Mouse (Mus musculus): ENCODE measurements at regions not wholly inside any gene's neighbourhood (a gene's known extent, or its start where the extent isn't known, plus 50 kb on each side); places are given as distances from the start of the nearest gene placed in this dataset.

DNA sequence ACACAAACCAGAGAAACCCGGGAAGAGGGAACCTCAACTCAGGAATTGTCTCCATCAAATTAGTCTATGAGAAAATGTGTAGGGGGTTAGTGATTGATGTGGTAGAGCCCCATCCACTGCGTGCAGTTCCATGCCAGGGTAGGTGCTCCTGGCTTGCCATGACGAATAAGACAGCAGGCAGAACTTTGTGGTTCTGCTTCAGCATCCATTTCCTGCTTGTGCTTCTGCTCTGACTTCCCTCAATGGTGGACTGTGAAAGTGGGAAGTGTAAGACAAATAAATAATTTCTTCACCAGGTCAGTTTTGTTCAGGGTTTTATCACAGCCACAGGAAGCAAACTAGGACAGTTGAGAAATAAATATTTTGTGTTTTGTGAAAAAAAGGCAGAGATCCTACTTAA, 150.9 kb upstream of the Pdcd1 start:
- Histone ChIP-seq H3K9ac (ENCODE audit: low read depth, low read length) (no peak overlapping the region), H3K4me3 (ENCODE audit: low read depth, low read length) (no peak overlapping the region), H3K4me2 (replicated peaks; ENCODE audit: low read depth) (no peak overlapping the region), H3K36me3 (ENCODE audit: control insufficient read depth, insufficient read depth) (no peaks in the 10 kb centered on the region), H3K4me1 (replicated peaks; ENCODE audit: control insufficient read depth, insufficient read depth, low read length) (no peaks in the 10 kb centered on the region), H3K27ac (ENCODE audit: low read depth, low read length) (no peak overlapping the region), H3K27me3 (replicated peaks; ENCODE audit: control insufficient read depth, insufficient read depth, low read length) (no peaks in the 10 kb centered on the region), H3K9me3 (ENCODE audit: control insufficient read depth) (no peaks in the 10 kb centered on the region)
- 73% methylated on average over 3 of the region's 3 CpGs for WGBS
- ATAC-seq: no peak
- no peak for TF ChIP-seq CTCF (IDR thresholded peaks at IDR 0.05; ENCODE audit: low read depth)

GRCm38 (mm10) chr1:94183876-94184275, 131.5 kb upstream of the Pdcd1 start:
- H3K9me3 ChIP-seq (ENCODE audit: control insufficient read depth): no peaks in the 10 kb centered on the region
- ATAC-seq: no peak
- no peak overlapping the region for H3K9ac ChIP-seq (ENCODE audit: low read depth, low read length)
- H3K4me2 ChIP-seq (replicated peaks; ENCODE audit: low read depth): no peak overlapping the region
- H3K27ac ChIP-seq (ENCODE audit: low read depth, low read length): no peak overlapping the region
- H3K36me3 ChIP-seq (ENCODE audit: control insufficient read depth, insufficient read depth): no peaks in the 10 kb centered on the region
- WGBS: 78% methylated on average over 2 of the region's 2 CpGs
- no peak for TF ChIP-seq CTCF (IDR thresholded peaks at IDR 0.05; ENCODE audit: low read depth)
- H3K4me3 ChIP-seq (ENCODE audit: low read depth, low read length): no peak overlapping the region
- H3K27me3 ChIP-seq (replicated peaks; ENCODE audit: control insufficient read depth, insufficient read depth, low read length): no peaks in the 10 kb centered on the region
- no peaks in the 10 kb centered on the region for H3K4me1 ChIP-seq (replicated peaks; ENCODE audit: control insufficient read depth, insufficient read depth, low read length)

GRCm38 (mm10) chr1:94149958-94150357, 97.6 kb upstream of the Pdcd1 start:
- no peak for ATAC-seq
- 84% methylated on average over 4 of the region's 4 CpGs for WGBS
- TF ChIP-seq CTCF (IDR thresholded peaks at IDR 0.05; ENCODE audit: low read depth): no peak

DNA sequence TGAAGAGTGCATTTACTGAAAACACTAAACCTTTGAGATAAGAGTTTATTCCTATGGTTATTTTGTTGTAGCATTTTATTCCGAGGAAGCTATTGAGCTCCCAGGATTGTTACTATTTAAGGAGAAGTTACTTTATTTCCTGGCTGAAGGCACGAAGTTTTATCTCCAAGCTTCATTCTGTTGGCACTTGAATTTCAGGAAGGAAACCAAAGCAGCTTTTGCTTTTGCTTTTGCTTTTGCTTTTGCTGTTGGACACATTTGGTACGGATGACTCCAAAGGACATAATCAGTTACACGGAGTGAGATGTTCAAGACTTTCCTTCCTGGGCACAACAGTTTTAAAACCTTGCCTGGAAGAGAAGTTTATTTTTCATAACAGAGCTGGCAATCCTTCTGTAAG, 94.7 kb upstream of the Pdcd1 start:
- no peak for TF ChIP-seq CTCF (IDR thresholded peaks at IDR 0.05; ENCODE audit: low read depth)
- no peak for ATAC-seq
- 67% methylated on average over 4 of the region's 4 CpGs for WGBS

More at GRCm38 (mm10) chr1:94149958-94150357, 97.6 kb upstream of the Pdcd1 start:
- H3K4me3 ChIP-seq (ENCODE audit: low read depth, low read length): no peak overlapping the region
- no peak overlapping the region for H3K9ac ChIP-seq (ENCODE audit: low read depth, low read length)
- H3K4me2 ChIP-seq (replicated peaks; ENCODE audit: low read depth): no peak overlapping the region
- H3K27ac ChIP-seq (ENCODE audit: low read depth, low read length): no peak overlapping the region
- H3K9me3 ChIP-seq (ENCODE audit: control insufficient read depth): no peaks in the 10 kb centered on the region
- no peaks in the 10 kb centered on the region for H3K27me3 ChIP-seq (replicated peaks; ENCODE audit: control insufficient read depth, insufficient read depth, low read length)
- H3K4me1 ChIP-seq (replicated peaks; ENCODE audit: control insufficient read depth, insufficient read depth, low read length): no peaks in the 10 kb centered on the region
- no peaks in the 10 kb centered on the region for H3K36me3 ChIP-seq (ENCODE audit: control insufficient read depth, insufficient read depth)

DNA sequence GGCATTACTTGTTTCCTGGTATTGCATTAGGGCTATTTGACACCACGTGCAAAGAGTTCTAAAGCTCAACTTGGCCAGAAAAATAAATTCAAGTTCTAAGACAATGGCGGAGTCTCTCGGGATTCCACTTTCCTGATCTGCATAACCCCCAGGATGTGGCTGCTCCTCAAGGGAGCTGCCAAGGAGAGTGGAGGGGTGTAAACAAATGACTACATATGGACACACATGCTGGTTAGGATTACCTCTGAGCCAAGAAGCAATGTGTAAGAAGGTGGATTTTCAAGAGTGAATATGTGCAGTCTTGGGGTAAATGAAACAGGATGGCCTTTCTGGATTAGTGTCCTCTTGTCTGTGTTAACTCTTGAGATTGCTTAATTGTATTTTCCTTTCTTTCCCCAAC, 88.2 kb upstream of the Pdcd1 start:
- Histone ChIP-seq H3K4me1 (replicated peaks; ENCODE audit: control insufficient read depth, insufficient read depth, low read length) (no peaks in the 10 kb centered on the region), H3K9ac (ENCODE audit: low read depth, low read length) (no peak overlapping the region), H3K36me3 (ENCODE audit: control insufficient read depth, insufficient read depth) (no peaks in the 10 kb centered on the region), H3K27ac (ENCODE audit: low read depth, low read length) (no peak overlapping the region), H3K27me3 (replicated peaks; ENCODE audit: control insufficient read depth, insufficient read depth, low read length) (no peaks in the 10 kb centered on the region), H3K4me2 (replicated peaks; ENCODE audit: low read depth) (no peak overlapping the region), H3K4me3 (ENCODE audit: low read depth, low read length) (no peak overlapping the region), H3K9me3 (ENCODE audit: control insufficient read depth) (no peaks in the 10 kb centered on the region)
- no peak for ATAC-seq
- no peak for TF ChIP-seq CTCF (IDR thresholded peaks at IDR 0.05; ENCODE audit: low read depth)
- WGBS: 62% methylated on average over 3 of the region's 3 CpGs

More for the DNA sequence above, 94.7 kb upstream of the Pdcd1 start:
- no peaks in the 10 kb centered on the region for H3K27me3 ChIP-seq (replicated peaks; ENCODE audit: control insufficient read depth, insufficient read depth, low read length)
- H3K4me2 ChIP-seq (replicated peaks; ENCODE audit: low read depth): no peak overlapping the region
- H3K4me1 ChIP-seq (replicated peaks; ENCODE audit: control insufficient read depth, insufficient read depth, low read length): no peaks in the 10 kb centered on the region
- no peaks in the 10 kb centered on the region for H3K9me3 ChIP-seq (ENCODE audit: control insufficient read depth)
- no peak overlapping the region for H3K9ac ChIP-seq (ENCODE audit: low read depth, low read length)
- no peak overlapping the region for H3K4me3 ChIP-seq (ENCODE audit: low read depth, low read length)
- no peak overlapping the region for H3K27ac ChIP-seq (ENCODE audit: low read depth, low read length)
- H3K36me3 ChIP-seq (ENCODE audit: control insufficient read depth, insufficient read depth): no peaks in the 10 kb centered on the region

- no peak overlapping the region for H3K9ac ChIP-seq (ENCODE audit: low read depth, low read length)
- H3K27ac ChIP-seq (ENCODE audit: low read depth, low read length): no peak overlapping the region
- H3K4me2 ChIP-seq (replicated peaks; ENCODE audit: low read depth): no peak overlapping the region
- H3K27me3 ChIP-seq (replicated peaks; ENCODE audit: control insufficient read depth, insufficient read depth, low read length): no peaks in the 10 kb centered on the region
- ATAC-seq: no peak
- no peaks in the 10 kb centered on the region for H3K9me3 ChIP-seq (ENCODE audit: control insufficient read depth)
- 78% methylated on average over 5 of the region's 5 CpGs for WGBS
- no peak overlapping the region for H3K4me3 ChIP-seq (ENCODE audit: low read depth, low read length)
- no peaks in the 10 kb centered on the region for H3K36me3 ChIP-seq (ENCODE audit: control insufficient read depth, insufficient read depth)
- no peaks in the 10 kb centered on the region for H3K4me1 ChIP-seq (replicated peaks; ENCODE audit: control insufficient read depth, insufficient read depth, low read length)
- peak; percentile 59 for TF ChIP-seq CTCF (IDR thresholded peaks at IDR 0.05; ENCODE audit: low read depth)
Observed at GRCm38 (mm10) chr1:94139445-94140062, 87.2 kb upstream of the Pdcd1 start.

- TF ChIP-seq CTCF (IDR thresholded peaks at IDR 0.05; ENCODE audit: low read depth): no peak
- Histone ChIP-seq H3K9ac (ENCODE audit: low read depth, low read length) (no peak overlapping the region), H3K27ac (ENCODE audit: low read depth, low read length) (no peak overlapping the region), H3K9me3 (ENCODE audit: control insufficient read depth) (no peaks in the 10 kb centered on the region), H3K36me3 (ENCODE audit: control insufficient read depth, insufficient read depth) (no peaks in the 10 kb centered on the region), H3K27me3 (replicated peaks; ENCODE audit: control insufficient read depth, insufficient read depth, low read length) (no peaks in the 10 kb centered on the region), H3K4me1 (replicated peaks; ENCODE audit: control insufficient read depth, insufficient read depth, low read length) (no peaks in the 10 kb centered on the region), H3K4me2 (replicated peaks; ENCODE audit: low read depth) (no peak overlapping the region), H3K4me3 (ENCODE audit: low read depth, low read length) (no peak overlapping the region)
- WGBS: 89% methylated on average over 8 of the region's 8 CpGs
- no peak for ATAC-seq
Observed at GRCm38 (mm10) chr1:94136731-94137130, 84.4 kb upstream of the Pdcd1 start.
